Mouse (Mus musculus): ENCODE measurements around the gene Krit1.
"Not testable (repeated sequence)": the region's sequence is repeated elsewhere in the genome, so short reads cannot be mapped to it uniquely, and the experiment has no call there.

The Krit1 gene

DNA sequence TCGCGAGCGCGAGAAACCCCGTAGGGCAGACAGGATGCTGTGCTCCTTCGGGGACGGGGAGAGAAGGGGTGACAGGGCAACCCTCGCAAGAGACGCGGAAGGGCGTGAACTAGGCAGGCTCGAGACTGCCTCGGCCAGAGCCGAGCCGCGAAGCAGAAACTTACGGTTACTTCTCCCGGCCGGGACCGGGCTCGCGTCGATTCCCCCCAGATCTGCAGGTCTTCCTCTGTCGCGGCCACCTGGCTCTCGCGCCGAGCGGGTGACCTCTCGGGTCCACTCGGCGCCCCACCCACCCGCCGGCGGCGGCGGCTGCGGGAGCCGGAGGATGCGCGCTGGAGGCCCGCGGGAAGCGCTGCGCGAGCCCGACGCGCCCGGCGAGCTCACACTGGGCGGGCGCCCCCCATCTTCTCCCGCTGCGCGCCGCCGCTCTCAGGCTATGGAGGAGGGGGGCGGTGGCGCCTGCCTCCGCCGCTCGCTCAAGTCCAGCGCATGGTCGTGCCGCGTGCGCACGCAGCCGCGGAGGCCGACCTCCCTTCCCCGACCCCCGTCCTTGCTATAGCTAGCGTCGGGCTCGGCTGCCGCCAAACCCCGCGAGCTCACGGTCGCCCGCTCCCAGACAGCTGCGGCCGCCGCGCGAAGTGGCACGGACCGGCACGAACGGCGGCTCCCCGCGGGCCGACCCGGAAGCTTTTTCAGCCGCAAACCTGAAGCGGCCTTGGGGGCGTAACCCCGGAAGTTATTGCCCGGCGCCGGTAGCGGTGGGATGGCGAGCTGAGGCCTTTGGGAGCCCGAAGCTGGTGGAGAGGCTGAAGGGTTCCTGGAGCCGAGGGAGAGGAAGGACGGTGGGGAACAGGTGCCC, at the start of gene Krit1, which contains the start of gene Ankib1:
Gene Krit1 (plus strand): TSS at position 752 of the 859 bp plus-strand sequence.
Gene Ankib1 (minus strand): TSS at position 493 of the 859 bp plus-strand sequence.
- DNase-seq (ENCODE audit: low spot score): peak; percentile 91

- no peak for DNase-seq (ENCODE audit: low spot score)
These were observed 31.5 kb upstream of the Krit1 start for GRCm38 (mm10) chr5:3771512-3771911.

DNA sequence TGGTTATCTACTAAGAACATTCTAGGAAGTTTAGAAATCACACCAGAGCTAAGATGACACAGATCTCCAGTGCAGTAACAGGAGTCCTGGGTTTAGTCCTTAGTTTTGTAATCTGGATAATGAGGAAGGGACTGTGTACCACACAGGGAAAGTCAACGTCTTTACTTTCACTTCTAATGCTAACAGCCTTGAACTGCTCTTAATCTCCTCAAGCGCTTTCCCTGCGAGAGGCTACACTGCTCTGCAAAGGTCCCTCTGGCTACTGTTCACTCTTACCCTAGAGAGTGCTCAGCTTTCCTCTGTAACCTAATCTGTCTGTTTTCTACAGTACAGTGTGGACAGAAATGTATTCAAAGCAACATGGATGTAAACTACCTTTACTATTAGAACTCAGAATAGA, 31.0 kb upstream of the Krit1 start:
- DNase-seq (ENCODE audit: low spot score): no peak

GRCm38 (mm10) chr5:3782670-3783069, 20.3 kb upstream of the Krit1 start:
- DNase-seq (ENCODE audit: low spot score): no peak

DNA sequence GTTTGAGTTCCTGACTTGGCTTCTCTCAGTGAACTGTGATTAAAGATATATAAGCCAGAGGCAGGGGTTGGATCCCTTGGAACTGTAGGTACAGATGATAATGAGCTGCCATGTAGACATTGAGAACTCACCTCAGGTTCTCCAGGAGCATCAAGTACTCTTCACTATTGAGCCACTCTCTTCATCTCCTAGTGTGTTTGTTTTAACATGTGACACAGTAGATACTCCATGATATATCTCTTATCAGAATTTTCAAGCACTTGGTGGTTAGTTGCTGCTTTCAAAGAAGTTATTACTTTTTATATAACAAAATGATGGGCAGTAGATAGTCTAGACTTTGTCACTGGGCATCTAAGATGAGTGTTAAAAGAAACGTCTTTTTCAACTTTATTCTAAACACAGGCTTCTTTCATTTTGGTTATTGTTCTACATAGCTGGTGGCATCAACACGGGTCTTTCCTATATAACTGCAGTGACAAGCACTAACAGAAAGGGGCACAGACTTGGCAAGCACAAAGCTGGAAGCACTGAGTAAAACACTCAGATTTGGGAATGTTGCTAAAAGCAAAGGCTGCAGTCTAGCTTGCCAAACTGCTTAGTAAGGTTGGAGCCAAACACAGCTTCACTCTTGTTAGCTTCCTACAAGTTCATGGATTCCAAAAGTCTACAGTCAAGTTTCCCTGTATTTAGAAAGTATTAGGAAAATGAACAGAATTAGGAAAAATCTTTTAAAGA, 18.9 kb upstream of the Krit1 start:
- DNase-seq (ENCODE audit: low spot score): no peak

GRCm38 (mm10) chr5:3784751-3785496, 18.1 kb upstream of the Krit1 start:
- DNase-seq (ENCODE audit: low spot score): no peak

- no peak for DNase-seq (ENCODE audit: low spot score)
These were observed 15.4 kb upstream of the Krit1 start for GRCm38 (mm10) chr5:3787548-3787947.

GRCm38 (mm10) chr5:3791048-3791447, 11.9 kb upstream of the Krit1 start:
- no peak for DNase-seq (ENCODE audit: low spot score)

DNA sequence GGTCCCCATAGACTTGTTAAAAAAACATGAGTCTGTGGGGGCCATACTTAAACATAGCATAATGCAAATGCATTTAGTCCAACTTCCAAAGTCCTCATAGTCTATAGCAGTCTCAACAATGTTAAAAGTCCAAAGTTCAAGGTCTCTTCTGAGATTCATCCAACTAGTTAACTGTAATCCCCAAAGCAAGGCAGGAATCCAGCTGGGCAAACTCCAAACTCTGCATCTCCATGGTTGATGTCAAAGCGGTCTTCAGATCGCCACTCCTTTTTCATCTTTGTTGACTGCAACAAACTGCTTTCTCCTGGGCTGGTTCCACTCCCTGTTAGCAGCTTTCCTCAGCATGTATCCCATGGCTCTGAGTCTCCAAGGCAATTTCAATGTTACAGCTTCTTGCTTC, 5.9 kb upstream of the Krit1 start:
- DNase-seq (ENCODE audit: low spot score): not testable (repeated sequence)

DNA sequence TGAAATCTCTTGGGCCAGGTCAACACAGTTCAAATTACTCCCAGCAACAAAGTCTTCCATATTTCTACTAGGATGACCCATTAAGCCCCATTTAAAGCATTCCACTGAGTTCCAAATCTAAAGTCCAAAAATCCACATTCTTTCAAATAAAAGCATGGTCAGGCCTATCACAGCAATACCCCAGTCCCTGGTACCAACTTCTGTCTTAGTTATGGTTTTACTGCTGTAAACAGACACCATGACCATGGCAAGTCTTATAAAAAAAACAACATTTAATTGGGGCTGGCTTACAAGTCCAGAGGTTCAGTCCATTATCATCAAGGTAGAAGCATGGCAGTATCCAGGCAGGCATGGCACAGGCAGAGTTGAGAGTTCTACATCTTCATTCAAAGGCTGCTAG, 4.3 kb upstream of the Krit1 start:
- DNase-seq (ENCODE audit: low spot score): not testable (repeated sequence)

DNA sequence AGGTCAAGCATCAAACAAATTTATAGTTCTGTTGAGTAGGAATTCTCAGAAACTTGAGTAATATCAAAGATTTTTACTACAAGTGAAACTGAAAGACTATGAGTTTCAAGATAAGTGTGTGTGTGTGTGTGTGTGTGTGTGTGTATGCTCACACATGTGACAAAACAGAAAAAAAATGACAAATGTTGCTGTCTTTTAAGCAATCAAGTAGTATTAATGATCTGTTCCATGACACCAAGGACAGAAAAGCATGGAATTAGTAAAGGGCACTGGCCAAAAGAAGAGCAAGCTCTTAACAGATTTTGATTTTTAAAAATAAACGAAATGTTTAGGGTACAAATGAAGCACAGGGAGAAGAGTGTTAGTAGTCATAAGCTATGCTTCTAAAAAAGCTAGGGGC, 2.9 kb upstream of the Krit1 start:
- no peak for DNase-seq (ENCODE audit: low spot score)

DNA sequence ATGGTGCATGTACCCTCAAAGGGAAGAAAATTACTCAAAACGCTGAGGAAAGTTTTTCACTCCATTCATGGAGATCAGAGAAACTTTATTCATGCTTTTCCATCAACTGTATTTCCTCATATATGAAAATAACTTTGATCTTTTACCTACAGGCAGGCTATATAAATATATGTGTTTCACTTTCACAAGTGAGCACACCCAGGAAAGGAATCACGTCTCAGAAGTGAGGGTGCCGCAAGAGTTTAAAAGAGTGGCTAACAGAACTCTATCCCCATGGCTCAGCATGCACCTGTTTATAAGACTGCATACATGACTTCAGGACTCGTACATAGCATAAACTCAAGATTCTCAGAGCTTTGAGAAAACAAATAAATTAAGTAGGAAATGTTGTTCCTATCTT, 2.1 kb upstream of the Krit1 start:
- DNase-seq (ENCODE audit: low spot score): no peak

GRCm38 (mm10) chr5:3801672-3802432, 1.1 kb upstream of the Krit1 start:
- DNase-seq (ENCODE audit: low spot score): peak; percentile 23

- peak; percentile 46 for DNase-seq (ENCODE audit: low spot score)
These were observed 545 bp downstream of the Krit1 start for GRCm38 (mm10) chr5:3803292-3804165.

- DNase-seq (ENCODE audit: low spot score): no peak
These were observed 5.5 kb downstream of the Krit1 start for GRCm38 (mm10) chr5:3808472-3808871.

- no peak for DNase-seq (ENCODE audit: low spot score)
These were observed 31.1 kb downstream of the Krit1 start for GRCm38 (mm10) chr5:3834107-3834506.

DNA sequence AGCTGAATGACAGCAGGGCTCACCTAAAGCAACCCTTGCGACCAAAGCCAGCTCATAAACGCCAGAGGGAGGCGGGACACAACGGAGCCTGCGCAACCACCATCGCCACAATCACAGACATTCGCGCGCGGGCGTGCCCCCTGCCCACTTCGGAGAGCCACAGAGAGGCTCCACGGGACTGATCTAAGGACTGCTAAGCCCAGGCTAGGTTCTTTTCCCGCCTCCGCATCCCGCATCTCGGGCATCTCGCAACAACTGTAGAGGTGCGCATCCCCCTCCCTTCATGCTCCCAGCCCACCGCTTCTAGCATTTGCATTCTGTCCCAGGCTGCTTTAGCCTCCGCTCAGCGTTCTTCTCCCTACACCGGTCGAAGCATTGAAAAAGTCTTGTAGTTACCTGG, 42.0 kb downstream of the Krit1 start, which contains the start of gene Lrrd1:
Gene Lrrd1 (plus strand): TSS at position 148 of the 400 bp plus-strand sequence.
- DNase-seq (ENCODE audit: low spot score): peak; percentile 35

- no peak for DNase-seq (ENCODE audit: low spot score)
These were observed 67.2 kb downstream of the Krit1 start for GRCm38 (mm10) chr5:3870161-3870560.

- DNase-seq (ENCODE audit: low spot score): no peak
These were observed 69.4 kb downstream of the Krit1 start for GRCm38 (mm10) chr5:3872348-3872747.

- DNase-seq (ENCODE audit: low spot score): no peak
These were observed 70.5 kb downstream of the Krit1 start for GRCm38 (mm10) chr5:3873485-3873884.

- DNase-seq (ENCODE audit: low spot score): not testable (repeated sequence)
These were observed 83.9 kb downstream of the Krit1 start for GRCm38 (mm10) chr5:3886862-3887261.
